Mouse (Mus musculus): ENCODE data around the gene Ccdc142.
A peak's percentile ranks its signal among the peaks of the same experiment; 100 is the strongest.

The Ccdc142 gene

GRCm38 (mm10) chr6:83138056-83138455 is 36.7 kb downstream of the Ccdc142 start:
- no peak for DNase-seq (ENCODE audit: low read depth, low spot score)

- DNase-seq (ENCODE audit: low read depth, low spot score), result no peak
These were observed 38.6 kb downstream of the Ccdc142 start for GRCm38 (mm10) chr6:83140044-83140443.

- DNase-seq (ENCODE audit: low read depth, low spot score), result no peak
These were observed 40.2 kb downstream of the Ccdc142 start for GRCm38 (mm10) chr6:83141636-83142035.

GRCm38 (mm10) chr6:83142211-83142731 is 40.9 kb downstream of the Ccdc142 start:
- DNase-seq (ENCODE audit: low read depth, low spot score), result peak; percentile 62

DNA sequence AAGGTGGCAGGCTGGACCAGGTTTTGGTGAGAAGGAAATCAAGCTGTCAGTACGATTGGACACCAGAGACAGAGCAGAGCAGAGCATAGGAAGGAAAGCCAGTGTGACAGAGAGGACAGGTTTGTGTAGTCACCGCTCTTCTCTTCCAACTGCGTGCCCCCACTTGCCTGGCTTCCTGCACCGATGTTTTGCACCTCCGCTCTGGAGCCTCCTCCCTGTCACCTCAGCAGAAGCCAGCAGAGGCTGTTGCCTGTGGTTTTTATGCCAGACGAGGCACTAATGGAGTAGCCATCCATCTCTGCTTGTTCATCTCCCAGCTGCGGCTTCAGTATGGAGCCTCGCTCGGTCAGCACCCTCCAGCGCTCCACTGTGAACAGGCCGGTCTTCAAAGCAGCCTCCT is 41.5 kb downstream of the Ccdc142 start:
- DNase-seq (ENCODE audit: low read depth, low spot score), result no peak

GRCm38 (mm10) chr6:83145209-83145608 is 43.8 kb downstream of the Ccdc142 start:
- no peak for DNase-seq (ENCODE audit: low read depth, low spot score)

DNA sequence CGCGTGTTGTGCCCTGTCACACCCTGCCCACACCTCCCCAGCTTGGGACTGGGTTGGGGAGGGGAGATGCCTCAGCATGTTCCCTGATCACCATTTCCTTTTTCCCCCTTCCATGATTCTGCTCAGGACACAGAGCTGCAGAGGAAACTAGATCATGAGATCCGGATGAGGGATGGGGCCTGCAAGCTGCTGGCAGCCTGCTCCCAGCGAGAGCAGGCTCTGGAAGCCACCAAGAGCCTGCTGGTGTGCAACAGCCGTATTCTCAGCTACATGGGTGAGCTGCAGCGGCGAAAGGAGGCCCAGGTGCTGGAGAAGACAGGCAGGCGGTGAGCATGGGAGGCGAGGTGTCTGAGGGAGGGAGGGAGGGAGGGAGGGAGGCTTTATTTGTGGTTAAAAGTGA is 44.4 kb downstream of the Ccdc142 start:
- peak; percentile 33 for DNase-seq (ENCODE audit: low read depth, low spot score)

- no peak for DNase-seq (ENCODE audit: low read depth, low spot score)
These were observed 45.9 kb downstream of the Ccdc142 start for GRCm38 (mm10) chr6:83147280-83147679.

DNA sequence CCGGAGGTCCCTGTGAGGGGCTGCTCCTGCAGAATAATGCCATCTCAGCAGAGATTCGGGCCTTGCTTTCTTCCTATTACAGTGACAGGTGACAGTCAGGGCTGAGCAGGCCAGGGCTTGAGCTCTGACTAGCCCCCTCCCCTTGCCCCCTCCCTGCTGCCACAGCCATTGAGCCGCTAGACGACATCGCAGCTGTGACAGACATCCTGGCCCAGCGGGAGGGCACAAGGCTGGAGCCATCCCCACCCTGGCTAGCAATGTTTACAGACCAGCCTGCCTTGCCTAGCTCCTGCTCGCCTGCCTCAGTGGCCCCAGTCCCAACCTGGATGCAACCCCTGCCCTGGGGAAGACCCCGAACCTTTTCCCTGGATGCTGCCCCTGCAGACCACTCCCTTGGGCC is 50.3 kb downstream of the Ccdc142 start:
- peak; percentile 60 for DNase-seq (ENCODE audit: low read depth, low spot score)

DNA sequence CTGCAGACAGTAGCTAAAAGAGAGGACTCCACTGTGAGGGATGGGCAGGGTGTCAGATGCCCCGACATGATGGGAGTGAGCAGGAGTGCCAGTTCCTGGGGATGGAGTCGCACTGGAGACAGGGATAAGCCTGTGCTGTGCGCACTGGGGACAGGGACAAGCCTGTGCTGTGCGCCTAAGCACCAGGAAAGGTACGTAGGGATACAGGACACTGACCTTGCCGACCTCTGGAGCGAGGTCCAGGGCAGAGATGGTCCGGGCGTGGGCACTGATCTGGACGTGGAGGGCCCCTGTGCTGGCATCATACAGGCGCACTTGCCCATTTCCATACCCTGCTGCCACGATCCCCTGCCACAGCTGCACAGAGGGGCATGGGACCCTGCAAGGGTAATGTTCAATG is 51.6 kb downstream of the Ccdc142 start:
- DNase-seq (ENCODE audit: low read depth, low spot score), result no peak

GRCm38 (mm10) chr6:83153485-83153884 is 52.1 kb downstream of the Ccdc142 start:
- no peak for DNase-seq (ENCODE audit: low read depth, low spot score)

GRCm38 (mm10) chr6:83155552-83156238 is 54.3 kb downstream of the Ccdc142 start:
- no peak for DNase-seq (ENCODE audit: low read depth, low spot score)

DNA sequence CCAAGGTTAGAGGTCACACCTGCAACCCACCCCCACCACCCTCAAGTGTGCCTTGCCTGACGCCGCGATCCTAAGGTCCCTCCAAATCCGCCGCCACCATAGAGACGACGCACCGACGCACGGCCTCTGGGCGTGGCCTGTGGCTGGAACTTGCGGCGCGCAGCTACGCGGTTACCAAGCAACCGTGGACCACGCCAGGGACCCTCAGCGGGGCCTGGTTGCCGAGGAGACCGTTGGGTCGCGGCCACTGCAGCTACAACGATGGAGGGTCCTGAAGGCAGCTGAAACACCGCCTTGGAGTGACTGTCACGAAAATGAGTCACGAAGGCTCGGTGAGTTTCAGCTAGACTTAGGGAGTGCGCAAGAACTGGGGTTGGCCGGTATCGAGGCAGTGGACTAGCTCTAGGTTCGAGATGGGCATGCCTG is 54.9 kb downstream of the Ccdc142 start, which contains the start of the genes Wdr54 and 1700003E16Rik:
Gene Wdr54 (minus strand): TSS at position 139 of the 426 bp plus-strand sequence.
Gene 1700003E16Rik (plus strand): TSS at position 146 of the 426 bp plus-strand sequence.
- DNase-seq (ENCODE audit: low read depth, low spot score), result peak; percentile 89
